Mouse (Mus musculus) lung, postnatal 0 days (tissue): Measurements from ENCODE around the gene Pdss2.

ENCODE experiments used
- CTCF ChIP-seq: IDR thresholded peaks from 2 replicates; pipeline ENCODE4 v1.5.1; 2016; ENCODE audit warnings: antibody characterized with exemption, mild to moderate bottlenecking
- EP300 ChIP-seq: IDR thresholded peaks from 2 replicates; pipeline ENCODE4 v1.6.1; 2016; ENCODE audit warnings: antibody characterized with exemption, mild to moderate bottlenecking, control low read depth

GRCm38 (mm10) chr10:43487441-43488010, 266.2 kb downstream of the Pdss2 start:
- no peak for TF ChIP-seq CTCF
- TF ChIP-seq EP300, result no peak
